Mouse (Mus musculus): ENCODE measurements around the gene Snx9.

Gene Snx9

GRCm38 (mm10) chr17:5841128-5841942, at the start of gene Snx9:
Gene Snx9, plus strand, starts transcription at chr17:5841329.
- DNase-seq (ENCODE audit: low spot score in 2 of 2): peak; percentile 32 to 56

- no peak for DNase-seq (ENCODE audit: low spot score in 2 of 2)
Observed at GRCm38 (mm10) chr17:5792164-5792791, 48.9 kb upstream of the Snx9 start.

- DNase-seq (ENCODE audit: low spot score in 2 of 2): no peak
Observed at GRCm38 (mm10) chr17:5793593-5793992, 47.5 kb upstream of the Snx9 start.

GRCm38 (mm10) chr17:5794276-5794675, 46.9 kb upstream of the Snx9 start:
- no peak for DNase-seq (ENCODE audit: low spot score in 2 of 2)

GRCm38 (mm10) chr17:5795369-5795768, 45.8 kb upstream of the Snx9 start:
- DNase-seq (ENCODE audit: low spot score in 2 of 2): no peak

GRCm38 (mm10) chr17:5795878-5796277, 45.3 kb upstream of the Snx9 start:
- DNase-seq (ENCODE audit: low spot score in 2 of 2): peak in 1 of 2 experiments; percentile 72

- DNase-seq (ENCODE audit: low spot score in 2 of 2): peak in 1 of 2 experiments; percentile 29
Observed at GRCm38 (mm10) chr17:5797124-5797760, 43.9 kb upstream of the Snx9 start.

GRCm38 (mm10) chr17:5798221-5798801, 42.8 kb upstream of the Snx9 start:
- DNase-seq (ENCODE audit: low spot score in 2 of 2): no peak

GRCm38 (mm10) chr17:5798900-5799299, 42.2 kb upstream of the Snx9 start:
- DNase-seq (ENCODE audit: low spot score in 2 of 2): no peak

GRCm38 (mm10) chr17:5799396-5800021, 41.6 kb upstream of the Snx9 start:
- DNase-seq (ENCODE audit: low spot score in 2 of 2): no peak

- no peak for DNase-seq (ENCODE audit: low spot score in 2 of 2)
Observed at GRCm38 (mm10) chr17:5800254-5800653, 40.9 kb upstream of the Snx9 start.

- DNase-seq (ENCODE audit: low spot score in 2 of 2): no peak
Observed at GRCm38 (mm10) chr17:5800824-5801560, 40.1 kb upstream of the Snx9 start.

GRCm38 (mm10) chr17:5801761-5802655, 39.1 kb upstream of the Snx9 start:
- no peak for DNase-seq (ENCODE audit: low spot score in 2 of 2)

- DNase-seq (ENCODE audit: low spot score in 2 of 2): no peak
Observed at GRCm38 (mm10) chr17:5802656-5802955, 38.5 kb upstream of the Snx9 start.

- no peak for DNase-seq (ENCODE audit: low spot score in 2 of 2)
Observed at GRCm38 (mm10) chr17:5803229-5804012, 37.7 kb upstream of the Snx9 start.

- no peak for DNase-seq (ENCODE audit: low spot score in 2 of 2)
Observed at GRCm38 (mm10) chr17:5804370-5805150, 36.6 kb upstream of the Snx9 start.

- DNase-seq (ENCODE audit: low spot score in 2 of 2): no peak
Observed at GRCm38 (mm10) chr17:5805151-5805834, 35.8 kb upstream of the Snx9 start.

- no peak for DNase-seq (ENCODE audit: low spot score in 2 of 2)
Observed at GRCm38 (mm10) chr17:5805935-5806334, 35.2 kb upstream of the Snx9 start.
